Mouse (Mus musculus) layer of hippocampus, adult 8-10 months (tissue): ENCODE results near the gene Mdn1. TPM values are rescaled to one million over a fixed set of nuclear protein-coding genes. Genes with fewer than 3 reads are reported as not detected.

Experiments
- DNase-seq, 2 experiments: peaks; one replicate each; pipeline ENCODE4 v3.0.0; 2022; ENCODE audit warnings: low spot score in 2 of 2
- total RNA-seq, 4 experiments: library from RNA; stranded (reverse); gene quantifications; 2 replicates each; pipeline ENCODE4 v1.2.4; 2022

The Mdn1 gene
- 10 to 100 TPM; 27.5 to 46.7 (median 32.8) TPM for total RNA-seq

DNA sequence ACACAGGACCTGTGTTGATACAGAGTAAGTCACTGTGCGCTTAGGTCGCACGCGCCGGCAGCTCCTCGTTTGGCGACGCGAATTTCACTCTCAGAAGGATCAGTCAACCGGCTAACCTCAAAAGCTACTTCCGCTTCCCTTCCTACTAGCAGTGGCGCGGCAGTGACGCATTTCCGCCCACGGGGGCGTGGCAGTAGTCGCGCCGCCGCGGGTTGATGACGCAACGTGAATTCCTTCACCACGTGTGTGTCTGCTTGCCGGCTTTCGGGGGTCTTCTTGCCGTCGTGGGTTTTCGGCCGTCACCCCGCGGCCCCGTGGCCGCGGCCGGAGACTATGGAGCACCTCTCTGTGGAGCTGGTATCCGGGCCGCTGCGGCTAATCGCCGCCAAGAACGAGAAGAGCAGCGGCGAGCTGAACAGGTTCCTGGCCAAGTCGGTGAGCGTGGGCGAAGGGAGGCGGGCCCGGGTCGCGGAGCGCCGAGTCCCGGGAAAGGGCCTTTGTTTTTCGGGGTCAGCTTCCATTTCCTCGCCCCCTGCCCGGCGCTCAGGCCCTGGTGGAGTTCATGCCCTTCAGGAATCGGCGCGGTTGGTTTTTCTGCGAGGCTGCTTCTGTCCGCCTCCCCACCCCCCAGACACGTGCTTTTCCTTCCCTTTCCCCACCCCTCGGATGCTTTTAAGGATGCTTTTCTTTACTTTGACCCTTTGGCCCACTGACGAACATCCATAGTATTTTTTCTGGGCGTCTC lies at the start of gene Mdn1:
Mdn1 (plus strand) TSS at position 202 of the 745 bp plus-strand sequence.
- peak; percentile 93 to 97 for DNase-seq

DNA sequence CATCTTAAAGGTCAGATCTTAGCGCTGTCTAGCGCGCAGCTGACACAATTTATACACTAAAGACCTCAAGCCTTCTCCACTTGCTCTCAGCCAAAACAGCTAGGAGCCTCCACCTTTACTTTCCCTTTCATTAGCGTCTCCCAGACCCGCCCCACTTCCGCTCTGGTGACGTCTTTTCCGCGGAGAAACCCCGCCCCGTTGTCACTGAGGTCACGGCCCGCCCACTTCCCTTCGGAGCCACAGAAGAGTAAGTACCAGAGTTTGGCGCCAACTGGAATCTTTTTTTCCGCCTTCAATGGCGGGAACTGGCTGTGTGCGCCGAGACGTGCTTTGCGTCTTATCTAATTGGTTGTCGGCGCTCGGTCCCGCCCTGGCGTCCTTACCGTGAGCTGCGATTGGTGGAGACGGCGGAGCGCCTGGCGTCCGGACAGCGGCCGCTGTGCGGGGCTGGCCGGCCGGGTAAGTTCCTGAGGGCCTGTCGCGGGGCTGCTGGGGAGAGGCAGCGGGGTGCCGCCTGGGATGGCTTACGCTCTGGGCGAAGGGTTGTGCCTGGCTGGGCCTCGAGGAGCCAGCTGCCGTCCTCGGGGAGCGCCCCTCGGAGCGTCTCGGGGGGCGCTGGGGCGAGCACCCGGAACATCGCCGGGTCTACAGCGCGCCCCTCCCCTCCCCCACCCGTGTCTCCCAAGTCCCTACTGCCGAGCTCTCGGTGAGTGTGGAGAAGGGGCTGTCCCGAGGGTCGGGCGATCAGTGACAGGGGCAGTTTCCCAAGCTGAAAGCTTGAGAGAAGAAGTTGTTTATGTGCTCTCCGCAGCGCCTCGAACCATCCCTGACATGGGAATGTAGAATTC lies 41.7 kb upstream of the Mdn1 start, which contains the start of gene Casp8ap2:
Casp8ap2 (plus strand) TSS at position 418 of the 848 bp plus-strand sequence.
- peak; percentile 100 for DNase-seq

DNA sequence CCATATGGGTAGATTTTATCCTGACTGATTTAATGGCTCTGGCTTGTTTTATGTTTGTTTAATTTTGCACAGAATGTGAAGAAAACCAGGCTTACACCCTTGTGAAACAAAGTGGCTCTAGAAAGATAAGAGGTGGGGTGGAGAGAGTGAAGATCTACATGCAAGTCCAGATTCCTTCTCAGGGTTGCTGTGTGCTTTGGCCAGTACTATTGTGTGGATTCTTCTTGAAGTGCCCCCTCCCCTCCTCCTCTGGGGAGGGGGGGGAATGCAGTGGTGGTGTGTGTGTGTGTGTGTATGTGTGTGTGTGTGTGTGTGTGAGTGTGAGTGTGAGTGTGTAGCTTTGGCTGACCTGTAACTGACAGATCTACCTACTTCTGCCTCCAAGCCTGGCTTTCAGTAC lies 35.3 kb upstream of the Mdn1 start:
- no peak for DNase-seq

DNA sequence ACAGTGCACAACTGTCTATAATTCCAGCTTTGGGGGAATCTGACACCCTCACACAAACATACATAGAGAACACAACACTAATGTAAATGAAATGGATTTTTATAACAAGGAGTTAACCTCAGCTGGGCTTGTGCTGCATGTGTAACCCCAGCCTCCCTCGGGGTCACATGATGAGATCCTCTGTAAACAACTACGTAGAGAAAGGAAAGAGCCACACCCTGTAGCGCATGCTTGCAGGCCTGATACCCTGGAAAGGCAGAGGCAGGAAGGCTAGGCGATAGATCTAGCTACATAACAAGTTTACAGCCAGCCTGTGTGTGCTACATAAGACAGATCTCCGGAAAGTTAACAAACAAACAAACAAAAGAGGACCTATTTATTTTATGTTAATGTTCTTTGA lies 5.2 kb upstream of the Mdn1 start:
- DNase-seq = no peak

DNA sequence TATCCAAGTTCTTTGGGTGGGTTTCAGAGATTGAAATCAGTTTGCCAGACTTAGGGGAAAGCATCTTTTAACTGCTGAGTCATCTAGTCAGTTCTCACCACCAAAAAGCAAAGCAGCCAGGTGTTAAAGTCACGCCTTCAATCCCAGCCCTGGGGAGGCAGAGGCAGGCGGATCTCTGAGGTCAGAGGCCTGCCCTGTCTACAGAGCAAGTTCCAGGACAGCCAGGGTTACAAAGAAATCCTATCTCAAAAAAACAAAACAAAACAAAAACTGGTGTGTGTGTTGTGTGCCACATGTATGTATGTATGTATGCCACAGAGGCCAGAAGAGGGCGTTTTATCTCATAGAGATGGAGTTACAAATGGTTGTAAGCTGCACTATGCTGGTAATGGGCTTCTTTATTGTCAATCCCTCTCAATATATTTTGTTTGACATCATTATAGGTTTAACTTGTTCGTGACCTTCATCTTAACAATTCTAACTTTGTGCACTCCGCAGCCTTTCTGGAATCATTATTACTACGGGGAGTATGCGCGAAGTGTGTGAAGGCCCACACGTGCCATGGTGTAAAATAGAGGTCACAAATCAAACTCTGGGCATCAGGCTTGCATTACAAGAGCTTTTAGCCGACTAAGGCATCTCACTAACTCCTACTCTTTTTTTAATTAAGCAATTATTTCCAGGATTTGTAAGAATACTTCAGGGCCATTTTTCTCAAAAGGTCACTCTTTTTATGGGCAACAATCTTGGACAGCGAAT lies 594 bp upstream of the Mdn1 start:
- no peak for DNase-seq

DNA sequence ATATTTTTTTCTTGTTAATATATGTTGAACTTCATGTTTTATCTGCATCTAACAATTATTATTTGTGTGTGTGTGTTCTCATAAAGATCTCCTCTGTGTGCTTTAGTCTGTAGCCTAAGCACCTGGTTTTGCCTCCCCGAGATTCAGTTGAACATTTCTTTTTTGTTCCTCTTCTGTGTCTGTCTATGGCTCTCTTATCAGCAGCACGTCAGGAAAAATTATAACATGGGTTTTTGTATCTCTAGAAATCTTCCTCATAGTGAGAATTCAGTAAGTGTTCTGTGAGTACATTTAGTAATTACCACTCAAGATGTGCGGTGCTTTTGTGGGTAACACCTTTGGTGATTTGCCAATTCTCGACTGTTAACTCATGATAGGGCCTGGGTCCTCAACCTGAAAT lies 8.9 kb downstream of the Mdn1 start:
- DNase-seq = no peak

DNA sequence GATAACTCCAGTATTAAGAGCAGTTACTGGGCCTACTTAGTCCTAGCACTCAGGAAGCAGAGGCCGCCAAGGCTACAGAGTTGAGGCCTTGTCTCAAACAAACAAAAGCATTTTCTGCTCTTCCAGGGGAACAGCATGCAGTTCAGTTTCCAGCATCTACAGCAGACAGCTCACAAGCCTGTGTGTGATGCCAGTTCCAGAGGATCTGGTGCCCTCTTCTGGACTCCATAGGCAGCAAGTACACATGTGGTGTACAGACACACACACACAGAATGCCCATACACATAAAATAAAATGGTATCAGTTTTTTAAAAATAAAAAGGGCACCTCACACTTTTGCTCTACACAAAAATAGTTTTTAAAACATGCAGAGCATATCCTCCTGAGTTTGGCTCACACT lies 11.4 kb downstream of the Mdn1 start:
- DNase-seq = no peak

DNA sequence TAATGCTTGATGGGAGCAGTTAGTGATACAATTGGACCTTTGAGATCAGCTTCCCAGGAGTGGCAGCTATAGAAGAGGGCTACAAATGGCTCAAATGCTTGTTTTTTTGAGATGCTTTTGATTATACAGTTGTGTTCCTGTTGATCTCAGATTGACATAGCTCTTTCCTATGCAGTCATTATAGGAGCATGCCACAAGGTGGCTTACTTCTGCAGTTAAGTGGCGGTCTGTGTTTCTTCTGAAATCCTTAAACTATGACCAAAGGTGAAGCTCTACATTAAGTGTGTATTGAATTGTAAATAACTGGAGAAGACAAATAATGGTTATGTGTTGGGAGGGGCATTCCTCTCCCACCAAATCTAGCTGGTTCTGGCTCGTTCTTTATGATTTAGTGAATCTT lies 12.9 kb downstream of the Mdn1 start:
- DNase-seq = no peak

DNA sequence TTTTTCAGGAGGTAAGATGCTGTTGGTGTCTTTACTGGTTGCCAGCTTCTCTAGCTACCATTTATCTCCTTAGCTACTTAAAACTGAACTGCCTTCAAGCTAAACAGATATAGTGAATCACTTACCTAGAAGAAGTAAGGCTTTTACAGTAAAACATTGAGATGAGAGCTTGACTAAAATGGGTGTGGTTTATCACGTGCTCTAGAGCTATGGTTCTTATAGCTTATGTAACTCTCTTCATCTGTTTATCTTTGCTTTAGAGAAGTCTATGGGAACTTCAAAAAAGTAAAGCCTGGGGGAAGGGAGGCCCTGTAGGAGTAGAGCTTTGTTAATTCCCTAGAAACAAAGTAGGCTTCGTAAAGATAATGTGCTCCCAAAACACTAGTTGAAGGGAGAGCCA lies 17.1 kb downstream of the Mdn1 start:
- no peak for DNase-seq

DNA sequence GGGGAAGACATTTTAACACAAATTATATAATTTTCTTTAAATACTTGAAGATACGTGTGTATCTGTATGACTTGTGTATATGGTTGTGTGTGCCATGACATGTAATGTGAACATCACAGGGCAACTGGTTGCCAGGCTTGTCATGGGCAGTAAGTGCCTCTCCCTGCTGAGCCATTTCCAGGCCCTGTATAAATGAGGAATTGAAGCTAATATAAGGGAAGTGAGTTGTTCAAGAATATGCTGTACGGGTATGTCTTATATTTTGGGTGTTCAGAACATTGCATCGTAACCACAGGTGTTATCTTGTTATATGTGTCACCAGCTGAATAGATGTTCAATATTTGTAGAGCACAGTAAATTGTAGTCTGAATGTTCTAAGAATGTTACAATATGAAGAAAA lies 20.6 kb downstream of the Mdn1 start:
- DNase-seq = no peak

DNA sequence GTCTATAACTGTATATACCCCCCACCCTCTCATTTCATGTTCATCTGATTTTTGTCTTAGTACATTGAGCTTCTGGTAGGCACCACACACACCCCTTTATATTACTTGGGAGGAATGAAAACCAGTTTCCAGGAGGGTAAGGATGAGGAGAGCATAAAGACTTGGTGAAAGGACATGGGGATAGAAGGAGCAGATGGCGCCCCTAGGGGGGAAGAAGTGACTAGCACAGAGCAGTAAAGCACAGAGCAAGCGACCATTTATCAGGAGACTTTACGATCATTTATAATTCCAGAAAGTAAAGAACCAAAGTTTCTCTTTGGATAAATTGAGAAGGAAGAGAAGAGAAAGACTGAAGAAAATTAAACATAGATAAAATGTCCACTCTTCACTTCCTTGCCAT lies 23.9 kb downstream of the Mdn1 start:
- DNase-seq = no peak

DNA sequence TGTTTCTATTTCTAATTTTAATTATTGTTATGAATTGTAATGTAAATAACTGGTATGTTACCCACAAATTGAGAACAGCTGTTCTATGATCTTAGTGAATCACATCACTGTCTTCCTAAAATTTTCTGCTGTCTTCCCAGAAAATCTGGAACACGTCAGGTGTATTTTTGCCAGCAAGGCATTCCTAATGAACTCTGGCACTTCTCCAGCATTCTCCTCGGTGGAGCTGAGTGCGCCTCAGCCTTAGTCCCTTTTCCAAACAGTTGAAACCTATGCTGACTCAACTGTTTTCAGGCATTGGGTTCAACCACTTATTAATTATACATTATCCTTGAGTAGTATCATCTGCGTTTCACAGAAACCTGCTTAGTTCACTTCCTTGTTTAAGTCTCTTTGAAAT lies 25.6 kb downstream of the Mdn1 start:
- no peak for DNase-seq

DNA sequence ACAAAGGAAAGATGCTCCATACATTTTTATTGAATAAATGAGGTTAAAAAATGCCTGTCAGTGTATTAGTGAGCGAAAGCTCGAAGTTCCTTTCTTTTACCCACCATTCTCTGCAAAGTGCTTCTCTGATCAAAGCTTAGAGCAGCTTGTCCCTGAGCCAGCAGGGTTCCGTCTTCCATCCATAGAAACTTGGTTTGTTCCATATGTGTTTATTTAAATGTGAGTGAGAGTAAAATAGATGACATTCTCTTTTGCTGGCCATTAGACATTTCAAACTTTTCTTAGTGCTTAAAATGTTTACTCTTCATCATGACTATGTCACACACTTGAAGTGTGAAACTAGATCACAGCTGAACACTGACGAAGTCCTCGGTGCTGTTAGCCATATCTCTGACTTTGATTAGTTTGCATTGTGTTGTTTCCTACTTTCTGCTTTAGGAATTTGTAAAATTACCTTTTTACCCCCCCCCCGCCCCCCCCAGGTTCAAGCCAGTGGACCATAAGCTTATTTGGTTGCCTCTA lies 26.2 kb downstream of the Mdn1 start:
- DNase-seq = no peak

DNA sequence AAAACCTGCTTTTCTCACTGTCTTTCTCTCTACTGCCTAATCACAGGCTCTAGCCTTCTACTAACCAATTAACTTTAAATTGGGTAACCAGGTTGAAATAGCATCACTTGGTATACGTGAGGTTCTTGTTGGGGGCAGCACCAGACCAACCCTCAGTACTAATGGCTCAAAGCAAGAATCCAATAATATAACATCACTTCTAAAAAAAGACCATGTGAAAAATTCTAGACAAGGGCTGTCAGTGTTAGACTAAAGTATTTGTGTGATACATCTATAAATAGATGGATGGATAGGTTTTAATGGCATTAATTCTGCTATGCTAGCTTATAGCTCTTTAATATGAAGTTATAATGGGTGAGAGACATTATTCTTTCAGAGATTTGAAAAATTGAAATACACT lies 60.8 kb downstream of the Mdn1 start:
- DNase-seq = no peak

DNA sequence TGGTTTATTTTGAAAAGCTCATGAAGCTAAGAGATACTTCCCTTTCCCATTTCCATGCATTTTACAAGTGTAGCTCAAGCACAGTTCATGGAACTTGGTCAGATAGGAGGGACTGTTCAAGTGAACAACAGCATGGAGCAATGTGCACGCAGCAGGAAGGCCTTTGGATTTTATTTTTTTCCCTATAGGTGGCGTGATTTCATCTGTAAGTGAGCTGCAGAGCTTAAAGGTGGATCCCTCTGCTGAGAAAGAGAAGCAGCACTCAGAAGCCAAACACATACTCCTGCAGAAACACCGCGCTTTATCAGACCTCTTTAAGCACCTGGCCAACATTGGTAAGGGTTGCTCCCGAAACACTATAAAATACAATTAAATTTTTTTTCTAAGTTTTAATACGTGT lies 88.5 kb downstream of the Mdn1 start:
- no peak for DNase-seq

DNA sequence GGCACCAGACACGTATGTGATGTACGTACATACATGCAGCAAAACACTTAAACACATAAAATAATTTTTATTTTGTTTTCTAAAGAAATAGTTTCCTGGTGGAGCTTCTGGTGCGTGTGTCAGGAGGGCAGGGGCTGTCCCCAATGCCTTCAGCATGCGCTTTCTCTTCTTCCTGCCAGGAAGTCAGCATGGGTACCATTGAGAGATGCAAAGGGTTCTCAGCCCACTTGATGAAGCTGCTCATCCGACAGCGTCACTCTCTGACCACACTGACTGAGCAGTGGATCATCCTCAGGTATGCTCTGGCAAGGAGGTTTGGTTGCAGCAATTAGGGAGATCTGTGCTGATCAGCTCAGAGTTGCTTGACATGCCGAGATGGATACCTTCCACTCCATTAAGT lies 91.5 kb downstream of the Mdn1 start:
- no peak for DNase-seq

DNA sequence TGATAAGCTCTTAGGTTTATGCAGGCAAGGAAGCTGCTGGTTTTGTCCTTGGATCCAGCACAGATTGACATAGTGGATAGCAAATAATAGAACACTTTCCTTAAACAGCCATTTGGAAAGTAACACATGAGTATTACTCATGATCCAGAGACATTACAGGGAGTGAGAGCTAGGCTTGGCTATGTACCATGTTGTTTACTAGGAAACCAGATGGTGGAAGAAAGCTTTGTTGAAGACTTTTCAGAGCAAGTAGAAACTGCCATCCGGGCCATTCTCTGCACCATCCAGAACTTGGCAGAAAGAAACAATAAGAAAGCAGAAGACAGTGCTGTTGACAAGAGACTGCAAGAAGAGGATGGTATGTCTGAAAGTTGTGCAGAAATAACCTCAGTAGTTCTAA lies 93.8 kb downstream of the Mdn1 start:
- DNase-seq = peak; percentile 39 to 50

DNA sequence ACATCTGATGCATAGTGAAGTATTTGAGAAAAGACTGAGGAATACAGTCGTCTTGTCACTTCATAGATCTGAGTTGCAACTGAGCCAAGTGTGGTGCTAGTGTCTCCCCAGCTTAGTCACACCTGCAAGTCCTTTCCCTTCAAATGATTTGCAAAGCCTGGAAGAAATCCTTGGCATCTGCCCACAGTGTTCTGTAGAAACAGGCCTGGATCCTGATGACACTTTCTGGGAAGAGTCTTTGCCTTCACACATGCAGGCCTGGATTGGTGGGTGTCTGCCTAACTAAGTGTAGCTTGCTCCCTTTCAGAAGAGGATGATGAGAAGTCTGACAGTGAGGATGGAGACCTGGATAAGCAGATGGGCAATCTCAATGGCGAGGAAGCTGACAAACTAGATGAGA lies 100.5 kb downstream of the Mdn1 start:
- DNase-seq = no peak

DNA sequence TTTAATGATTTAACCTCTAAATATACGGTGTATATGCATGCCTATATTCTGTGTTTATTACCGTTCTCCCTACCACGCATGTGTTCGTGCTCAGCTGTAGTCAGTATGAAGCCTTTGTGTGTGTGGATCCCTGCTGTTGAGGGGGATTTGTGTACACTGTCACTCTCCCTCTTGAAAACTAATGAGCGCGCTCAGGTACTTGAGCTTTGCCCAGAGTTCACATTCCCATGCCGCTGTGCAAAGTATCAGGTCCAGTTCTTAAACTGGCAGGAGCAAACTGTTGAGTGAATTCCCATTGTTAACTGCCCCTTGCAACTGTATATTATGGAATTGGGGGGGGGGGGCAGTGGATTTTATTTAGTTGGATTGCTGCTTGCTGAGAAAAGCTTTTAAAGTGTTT lies 110.6 kb downstream of the Mdn1 start:
- no peak for DNase-seq

DNA sequence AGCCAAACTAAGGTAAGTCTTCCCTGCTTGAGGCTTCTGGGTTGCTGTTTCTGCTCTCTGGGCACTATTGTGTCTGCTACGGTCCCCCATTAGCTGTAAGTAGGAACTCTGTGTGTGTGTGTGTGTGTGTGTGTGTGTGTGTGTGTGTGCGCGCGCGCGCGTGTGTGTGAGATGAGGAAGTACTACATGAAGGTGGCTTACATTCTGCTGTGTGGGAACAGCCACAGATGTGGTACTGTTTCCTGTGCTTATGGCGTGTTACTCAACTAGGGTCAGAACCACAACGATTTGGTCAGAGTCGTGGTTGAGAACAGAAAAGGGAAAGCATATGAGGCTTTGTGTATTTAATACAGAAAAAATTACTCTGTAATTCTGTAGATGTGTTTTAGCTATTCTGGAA lies 111.1 kb downstream of the Mdn1 start:
- DNase-seq = no peak

DNA sequence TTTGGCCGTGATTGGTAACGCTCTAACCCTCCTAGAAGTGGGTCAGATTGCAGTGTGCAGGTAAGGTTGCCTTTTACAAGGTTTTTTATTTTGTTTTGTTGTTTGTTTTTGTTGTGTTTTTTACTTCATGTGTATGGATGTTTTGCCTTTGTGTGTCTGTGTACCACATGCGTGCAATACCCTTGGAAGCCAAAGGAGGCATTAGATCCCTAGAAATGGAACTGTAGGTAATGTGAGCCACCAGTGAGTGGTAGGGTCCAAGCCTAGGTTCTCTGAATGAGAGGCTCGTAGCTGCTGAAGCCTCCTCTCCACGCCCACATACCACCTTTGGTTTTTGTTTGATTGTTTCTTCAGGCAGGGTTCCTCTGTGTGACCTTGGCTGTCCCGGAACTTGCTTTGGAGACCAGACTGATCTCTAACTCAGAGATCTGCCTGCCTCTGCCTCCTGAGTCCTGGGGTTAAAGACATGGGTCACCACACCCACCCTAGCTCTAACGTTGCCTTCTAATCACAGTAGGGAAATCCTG lies 113.4 kb downstream of the Mdn1 start:
- DNase-seq = no peak

DNA sequence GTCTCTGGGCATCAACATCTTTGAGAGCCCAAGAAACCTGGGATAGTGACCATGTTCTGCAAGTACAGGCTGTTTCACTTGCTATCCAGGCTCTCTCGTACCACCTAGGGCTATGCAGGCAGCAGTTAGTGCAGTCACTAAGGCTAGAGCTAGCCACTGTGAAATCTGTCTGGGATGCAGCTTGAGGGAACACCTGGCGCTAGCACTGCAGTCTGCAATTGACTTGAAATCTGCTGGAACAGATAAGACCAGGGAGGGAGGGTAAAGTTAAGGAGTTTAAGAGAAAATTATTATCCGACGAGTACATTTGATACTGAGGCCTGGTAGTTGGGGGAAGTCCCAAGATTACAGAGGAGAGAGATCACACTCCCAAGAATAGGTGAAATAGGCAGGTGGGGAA lies 123.1 kb downstream of the Mdn1 start:
- DNase-seq = no peak
